In genomic region chr7:30594510-30595024, GRCm38 (mm10) we compare ENCODE assay signal across 31 mouse cellular contexts. TPM values are rescaled to one million over a fixed set of nuclear protein-coding genes. Genes with fewer than 3 reads are reported as not detected.
DNase-seq lines count a peak whose midpoint lies in the region; ATAC-seq and TF ChIP-seq lines count a peak whose summit lies in the region.
"Had no signal": no experiment of that assay in that cellular context is flagged by ENCODE, and none has a peak within 500 bp of the region (broad histone marks: within the 10 kb centered on the region; RNA-seq: fewer than 3 reads in every experiment).

No protein-coding gene starts in this region.

- H3K36me3 ChIP-seq in midbrain, embryonic 11.5 days (ENCODE audit: control insufficient read depth, insufficient read depth, low read length) = no peaks in the 10 kb centered on the region
- no peaks in the 10 kb centered on the region for H3K36me3 ChIP-seq in midbrain, postnatal 0 days (ENCODE audit: insufficient read depth, low read length)
- H3K36me3 ChIP-seq in limb, embryonic 10.5 days = no peaks in the 10 kb centered on the region
- H3K36me3 ChIP-seq: hindbrain, embryonic 10.5 days; hindbrain, embryonic 15.5 days; intestine, embryonic 15.5 days; limb, embryonic 15.5 days; liver, embryonic 15.5 days; lung, embryonic 15.5 days; midbrain, embryonic 13.5 days had no signal

- TF ChIP-seq CTCF in midbrain, postnatal 0 days (IDR thresholded peaks at IDR 0.05) = no peak

- no peak for ATAC-seq in midbrain, embryonic 11.5 days (ENCODE audit: low FRiP score)
- no peak for ATAC-seq in midbrain, postnatal 0 days (ENCODE audit: low FRiP score)
- ATAC-seq in CD4-positive, CD25-positive, alpha-beta regulatory T cell, adult 4 months = peak; percentile 37
- peak; percentile 38 for ATAC-seq in activated CD4-positive, CD25-positive, alpha-beta regulatory T cell, adult 4 months
- ATAC-seq: forebrain, embryonic 13.5 days; intestine, embryonic 15.5 days; midbrain, embryonic 13.5 days had no signal

- H3K27ac ChIP-seq in midbrain, embryonic 11.5 days (ENCODE audit: low read depth, low read length) = no peak overlapping the region
- H3K27ac ChIP-seq in midbrain, postnatal 0 days (ENCODE audit: low read depth, low read length) = no peak overlapping the region
- no peak overlapping the region for H3K27ac ChIP-seq in limb, embryonic 10.5 days
- H3K27ac ChIP-seq: forebrain, embryonic 13.5 days; hindbrain, embryonic 10.5 days; hindbrain, embryonic 15.5 days; intestine, embryonic 15.5 days; limb, embryonic 15.5 days; liver, embryonic 15.5 days; lung, embryonic 15.5 days; midbrain, embryonic 13.5 days had no signal

- H3K9me3 ChIP-seq in midbrain, embryonic 11.5 days (ENCODE audit: control insufficient read depth, low read length) = no peaks in the 10 kb centered on the region
- no peaks in the 10 kb centered on the region for H3K9me3 ChIP-seq in midbrain, postnatal 0 days (ENCODE audit: low read length)
- no peaks in the 10 kb centered on the region for H3K9me3 ChIP-seq in limb, embryonic 10.5 days (replicated peaks)
- H3K9me3 ChIP-seq: forebrain, embryonic 13.5 days; hindbrain, embryonic 10.5 days; hindbrain, embryonic 15.5 days; intestine, embryonic 15.5 days; limb, embryonic 15.5 days; liver, embryonic 15.5 days; lung, embryonic 15.5 days; midbrain, embryonic 13.5 days had no signal

- H3K4me1 ChIP-seq in midbrain, embryonic 11.5 days (ENCODE audit: control insufficient read depth, insufficient read depth, low read length) = peaks cover 5% of the 10 kb centered on the region; the same call in 1 of the 2 replicates
- no peaks in the 10 kb centered on the region for H3K4me1 ChIP-seq in midbrain, postnatal 0 days (ENCODE audit: insufficient read depth, low read length)
- peaks cover 8% of the 10 kb centered on the region for H3K4me1 ChIP-seq in limb, embryonic 10.5 days

- H3K9ac ChIP-seq in midbrain, embryonic 11.5 days (ENCODE audit: low read length) = no peak overlapping the region
- H3K9ac ChIP-seq in midbrain, postnatal 0 days (replicated peaks; ENCODE audit: low read length, poor library complexity, severe bottlenecking) = no peak overlapping the region
- H3K9ac ChIP-seq: forebrain, embryonic 13.5 days; hindbrain, embryonic 15.5 days; intestine, embryonic 15.5 days; limb, embryonic 15.5 days; liver, embryonic 15.5 days; lung, embryonic 15.5 days had no signal

- no peaks in the 10 kb centered on the region for H3K27me3 ChIP-seq in midbrain, embryonic 11.5 days (ENCODE audit: control insufficient read depth, insufficient read depth, low read length)
- H3K27me3 ChIP-seq in midbrain, postnatal 0 days (ENCODE audit: insufficient read depth, low read length) = no peaks in the 10 kb centered on the region
- H3K27me3 ChIP-seq in limb, embryonic 10.5 days (ENCODE audit: low read depth, poor library complexity, severe bottlenecking) = no peaks in the 10 kb centered on the region
- H3K27me3 ChIP-seq: forebrain, embryonic 13.5 days; hindbrain, embryonic 15.5 days; intestine, embryonic 15.5 days; lung, embryonic 15.5 days; midbrain, embryonic 13.5 days had no signal

- H3K4me3 ChIP-seq in midbrain, embryonic 11.5 days (ENCODE audit: low read depth, low read length) = no peak overlapping the region
- no peak overlapping the region for H3K4me3 ChIP-seq in midbrain, postnatal 0 days (ENCODE audit: low read depth, low read length)
- H3K4me3 ChIP-seq in limb, embryonic 10.5 days = no peak overlapping the region
- H3K4me3 ChIP-seq: forebrain, embryonic 13.5 days; hindbrain, embryonic 10.5 days; hindbrain, embryonic 15.5 days; intestine, embryonic 15.5 days; limb, embryonic 15.5 days; liver, embryonic 15.5 days; lung, embryonic 15.5 days; megakaryocyte, embryonic 14.5 days; midbrain, embryonic 13.5 days had no signal

- WGBS in midbrain, embryonic 11.5 days = 73% methylated on average over 4 of the region's 4 CpGs
- WGBS in midbrain, postnatal 0 days = 72% methylated on average over 3 of the region's 4 CpGs
- WGBS in limb, embryonic 10.5 days = 82% methylated on average over 4 of the region's 4 CpGs

- peak; percentile 12 for DNase-seq in midbrain, embryonic 11.5 days (ENCODE audit: low spot score, missing footprints)
- no peak for DNase-seq in midbrain, postnatal 0 days (ENCODE audit: low spot score)
- DNase-seq in limb, embryonic 10.5 days (ENCODE audit: low spot score) = no peak
- DNase-seq in heart, adult 18-20 months = no peak
- no peak for DNase-seq in thymus, adult 18-20 months
- DNase-seq: adrenal gland, adult 2 months; adrenal gland, postnatal 36 days; cerebellum, adult 2 months; cerebellum, postnatal 36 days; gastrocnemius, postnatal 10 days; heart, postnatal 14 days; kidney, adult 2 months; kidney, postnatal 4 days; layer of hippocampus, postnatal 36 days; lung, postnatal 36 days; retina, postnatal 1 day; right cerebral cortex, postnatal 25 days; thymus, postnatal 14 days had no signal

- no peak overlapping the region for H3K4me2 ChIP-seq in midbrain, embryonic 11.5 days
- H3K4me2 ChIP-seq in midbrain, postnatal 0 days (ENCODE audit: low read depth, low read length, poor library complexity, severe bottlenecking) = no peak overlapping the region
- H3K4me2 ChIP-seq: forebrain, embryonic 13.5 days; hindbrain, embryonic 15.5 days; intestine, embryonic 15.5 days; limb, embryonic 15.5 days; liver, embryonic 15.5 days; lung, embryonic 15.5 days; midbrain, embryonic 13.5 days had no signal

RNA-seq across cellular contexts. Expression of gene Zbtb32, which starts 4.1 kb away (rescaled TPM):
- polyA plus RNA-seq in midbrain, embryonic 11.5 days (2014; fragmentation: Nextera tagmentation; extraction: Ambion mirVana) = 0.21 and 0.25 TPM in 2 replicates
- total RNA-seq in midbrain, postnatal 0 days (2014; rRNA removed) = not detected in 2 replicates
- polyA plus RNA-seq in midbrain, postnatal 0 days (2015; fragmentation: Nextera tagmentation; extraction: Ambion mirVana) = 0.22 and 0.39 TPM in 2 replicates
- 10 to 100 TPM in 1 of 2 experiments, 1 to 10 TPM in 1; 8.1 to 18.0 TPM for polyA plus RNA-seq in CD4-positive, CD25-positive, alpha-beta regulatory T cell, adult 4 months (2017; shearing (Covaris generic))
- 10 to 100 TPM; 15.8 to 19.7 TPM for polyA plus RNA-seq in activated CD4-positive, CD25-positive, alpha-beta regulatory T cell, adult 4 months (2017; shearing (Covaris generic))
- polyA plus RNA-seq in limb, embryonic 10.5 days (2016; fragmentation: Nextera tagmentation; extraction: Ambion mirVana) = 0.15 and 0.45 TPM in 2 replicates
- total RNA-seq in heart, adult 18-20 months (2021) = under 1 TPM in 1 of 2 experiments, not detected in 1; 0.21 TPM
- total RNA-seq: gastrocnemius, postnatal 10 days; heart, postnatal 14 days; layer of hippocampus, postnatal 36 days; left cerebral cortex, postnatal 4 days had no signal
- polyA plus RNA-seq: cerebellum, adult 2 months had no signal

RNA-seq across cellular contexts. Expression of gene Kmt2b, which starts 6.0 kb away (rescaled TPM):
- 10.3 and 10.7 TPM in 2 replicates for polyA plus RNA-seq in midbrain, embryonic 11.5 days (2014; fragmentation: Nextera tagmentation; extraction: Ambion mirVana)
- 38.8 and 39.5 TPM in 2 replicates for total RNA-seq in midbrain, postnatal 0 days (2014; rRNA removed)
- polyA plus RNA-seq in midbrain, postnatal 0 days (2015; fragmentation: Nextera tagmentation; extraction: Ambion mirVana) = 5.3 and 8.3 TPM in 2 replicates
- polyA plus RNA-seq in CD4-positive, CD25-positive, alpha-beta regulatory T cell, adult 4 months (2017; shearing (Covaris generic)) = 10 to 100 TPM; 16.4 to 21.6 TPM
- polyA plus RNA-seq in activated CD4-positive, CD25-positive, alpha-beta regulatory T cell, adult 4 months (2017; shearing (Covaris generic)) = 10 to 100 TPM; 14.9 to 16.9 TPM
- 10.2 and 10.6 TPM in 2 replicates for polyA plus RNA-seq in limb, embryonic 10.5 days (2016; fragmentation: Nextera tagmentation; extraction: Ambion mirVana)
- 10 to 100 TPM; 13.6 to 18.3 TPM for total RNA-seq in heart, adult 18-20 months (2021)

RNA-seq across cellular contexts. Expression of gene Upk1a, which starts 18.1 kb away (rescaled TPM):
- polyA plus RNA-seq in midbrain, embryonic 11.5 days (2014; fragmentation: Nextera tagmentation; extraction: Ambion mirVana) = 0.67 and 1.0 TPM in 2 replicates
- total RNA-seq in midbrain, postnatal 0 days (2014; rRNA removed) = 0.76 and 1.5 TPM in 2 replicates
- polyA plus RNA-seq in midbrain, postnatal 0 days (2015; fragmentation: Nextera tagmentation; extraction: Ambion mirVana) = 0.65 and 0.84 TPM in 2 replicates
- under 1 TPM; 0.38 to 0.60 TPM for polyA plus RNA-seq in CD4-positive, CD25-positive, alpha-beta regulatory T cell, adult 4 months (2017; shearing (Covaris generic))
- polyA plus RNA-seq in activated CD4-positive, CD25-positive, alpha-beta regulatory T cell, adult 4 months (2017; shearing (Covaris generic)) = 1 to 10 TPM; 2.2 to 3.3 TPM
- polyA plus RNA-seq in limb, embryonic 10.5 days (2016; fragmentation: Nextera tagmentation; extraction: Ambion mirVana) = 7.9 and 8.2 TPM in 2 replicates
- under 1 TPM in 1 of 2 experiments, not detected in 1; 0.26 TPM for total RNA-seq in heart, adult 18-20 months (2021)
- total RNA-seq: monocyte, adult 5-6 weeks had no signal

RNA-seq across cellular contexts. Expression of gene Igflr1, which starts 29.3 kb away (rescaled TPM):
- polyA plus RNA-seq in midbrain, embryonic 11.5 days (2014; fragmentation: Nextera tagmentation; extraction: Ambion mirVana) = 4.0 and 4.1 TPM in 2 replicates
- 0.99 and 1.9 TPM in 2 replicates for total RNA-seq in midbrain, postnatal 0 days (2014; rRNA removed)
- 3.1 and 5.6 TPM in 2 replicates for polyA plus RNA-seq in midbrain, postnatal 0 days (2015; fragmentation: Nextera tagmentation; extraction: Ambion mirVana)
- polyA plus RNA-seq in CD4-positive, CD25-positive, alpha-beta regulatory T cell, adult 4 months (2017; shearing (Covaris generic)) = 100 to 1,000 TPM; 210 to 244 TPM
- 100 to 1,000 TPM; 162 to 234 TPM for polyA plus RNA-seq in activated CD4-positive, CD25-positive, alpha-beta regulatory T cell, adult 4 months (2017; shearing (Covaris generic))
- 5.7 and 6.5 TPM in 2 replicates for polyA plus RNA-seq in limb, embryonic 10.5 days (2016; fragmentation: Nextera tagmentation; extraction: Ambion mirVana)
- total RNA-seq in heart, adult 18-20 months (2021) = under 1 TPM; 0.50 to 0.77 TPM
- total RNA-seq: monocyte, adult 5-6 weeks had no signal

RNA-seq across cellular contexts. Expression of gene Psenen, which starts 31.1 kb away (rescaled TPM):
- 98.0 and 110 TPM in 2 replicates for polyA plus RNA-seq in midbrain, embryonic 11.5 days (2014; fragmentation: Nextera tagmentation; extraction: Ambion mirVana)
- total RNA-seq in midbrain, postnatal 0 days (2014; rRNA removed) = 63.8 and 133 TPM in 2 replicates
- 135 and 144 TPM in 2 replicates for polyA plus RNA-seq in midbrain, postnatal 0 days (2015; fragmentation: Nextera tagmentation; extraction: Ambion mirVana)
- polyA plus RNA-seq in CD4-positive, CD25-positive, alpha-beta regulatory T cell, adult 4 months (2017; shearing (Covaris generic)) = 100 to 1,000 TPM; 314 to 323 TPM
- 100 to 1,000 TPM; 279 to 335 TPM for polyA plus RNA-seq in activated CD4-positive, CD25-positive, alpha-beta regulatory T cell, adult 4 months (2017; shearing (Covaris generic))
- polyA plus RNA-seq in limb, embryonic 10.5 days (2016; fragmentation: Nextera tagmentation; extraction: Ambion mirVana) = 120 and 121 TPM in 2 replicates
- total RNA-seq in heart, adult 18-20 months (2021) = 10 to 100 TPM; 80.1 to 84.4 TPM

Comparison
In these comparisons a context has a peak if more than half of its experiments do, and no peak if none do; other contexts are left out.
1. ATAC-seq: peak in CD4-positive, CD25-positive, alpha-beta regulatory T cell, adult 4 months (single experiment) and activated CD4-positive, CD25-positive, alpha-beta regulatory T cell, adult 4 months (single experiment); none in midbrain, embryonic 11.5 days (single experiment) and midbrain, postnatal 0 days (single experiment).